Mouse (Mus musculus): Measurements from ENCODE around the gene App.

- no peak for TF ChIP-seq CTCF (IDR thresholded peaks at IDR 0.05; ENCODE audit: low read depth)
- TF ChIP-seq EP300 (IDR thresholded peaks at IDR 0.05; ENCODE audit: low read depth), result no peak
Measured at GRCm38 (mm10) chr16:85121983-85122382, 51.6 kb downstream of the App start.
